Mouse (Mus musculus): ENCODE measurements around the gene Slc9a2. TPM values are rescaled to one million over a fixed set of nuclear protein-coding genes. Genes with fewer than 3 reads are reported as not detected.
"Not testable (repeated sequence)": the region's sequence is repeated elsewhere in the genome, so short reads cannot be mapped to it uniquely, and the experiment has no call there.

The Slc9a2 gene
- polyA plus RNA-seq, 1 experiment from 2014 or later: 0.18 TPM

- not testable (repeated sequence) for H3K27me3 ChIP-seq; H3K9ac ChIP-seq (replicated peaks); H3K9me3 ChIP-seq; H3K36me3 ChIP-seq; H3K4me2 ChIP-seq (replicated peaks); H3K4me1 ChIP-seq; H3K27ac ChIP-seq (replicated peaks); H3K4me3 ChIP-seq; ATAC-seq (ENCODE audit: low FRiP score, low read depth)
- 24% methylated on average over 3 of the region's 3 CpGs for WGBS
Observed at GRCm38 (mm10) chr1:40667442-40667841, 12.9 kb upstream of the Slc9a2 start.

GRCm38 (mm10) chr1:40670025-40670424 lies 10.3 kb upstream of the Slc9a2 start:
- Histone ChIP-seq H3K36me3 (no peaks in the 10 kb centered on the region), H3K27me3 (no peaks in the 10 kb centered on the region), H3K4me2 (replicated peaks) (no peak overlapping the region), H3K4me3 (no peak overlapping the region), H3K4me1 (no peaks in the 10 kb centered on the region), H3K9ac (replicated peaks) (no peak overlapping the region), H3K9me3 (no peaks in the 10 kb centered on the region), H3K27ac (replicated peaks) (no peak overlapping the region)
- no peak for ATAC-seq (ENCODE audit: low FRiP score, low read depth)
- WGBS: 72% methylated on average over 3 of the region's 3 CpGs

- Histone ChIP-seq H3K36me3 (no peaks in the 10 kb centered on the region), H3K9ac (replicated peaks) (no peak overlapping the region), H3K27me3 (no peaks in the 10 kb centered on the region), H3K4me2 (replicated peaks) (no peak overlapping the region), H3K27ac (replicated peaks) (no peak overlapping the region), H3K4me1 (no peaks in the 10 kb centered on the region), H3K4me3 (no peak overlapping the region), H3K9me3 (no peaks in the 10 kb centered on the region)
- 96% methylated on average over 4 of the region's 4 CpGs for WGBS
- no peak for ATAC-seq (ENCODE audit: low FRiP score, low read depth)
Observed at GRCm38 (mm10) chr1:40671490-40671889, 8.9 kb upstream of the Slc9a2 start.

- Histone ChIP-seq H3K4me1 (peaks cover 19% of the 10 kb centered on the region; the same call in 1 of the 2 replicates), H3K4me2 (replicated peaks) (no peak overlapping the region), H3K27me3 (peaks cover 47% of the 10 kb centered on the region), H3K9me3 (no peaks in the 10 kb centered on the region), H3K4me3 (no peak overlapping the region), H3K9ac (replicated peaks) (no peak overlapping the region), H3K27ac (replicated peaks) (no peak overlapping the region), H3K36me3 (no peaks in the 10 kb centered on the region)
- WGBS: 49% methylated on average over 5 of the region's 5 CpGs
- ATAC-seq (ENCODE audit: low FRiP score, low read depth): no peak
Observed at GRCm38 (mm10) chr1:40677306-40677705, 3.1 kb upstream of the Slc9a2 start.

- Histone ChIP-seq H3K4me2 (replicated peaks) (peak overlapping the region; percentile 90), H3K9me3 (no peaks in the 10 kb centered on the region), H3K27me3 (peaks cover 68% of the 10 kb centered on the region), H3K4me1 (peaks cover 19% of the 10 kb centered on the region; the same call in 1 of the 2 replicates), H3K36me3 (no peaks in the 10 kb centered on the region), H3K27ac (replicated peaks) (no peak overlapping the region), H3K9ac (replicated peaks) (peak overlapping the region; percentile 53), H3K4me3 (peak overlapping the region; percentile 54)
- under 1% methylated on average over 47 of the region's 90 CpGs for WGBS
- ATAC-seq (ENCODE audit: low FRiP score, low read depth): peak; percentile 88
Observed at GRCm38 (mm10) chr1:40680868-40681698, 709 bp downstream of the Slc9a2 start.

GRCm38 (mm10) chr1:40681699-40682510 lies 1.5 kb downstream of the Slc9a2 start:
- H3K4me2 ChIP-seq (replicated peaks): peak overlapping the region; percentile 90
- H3K36me3 ChIP-seq: no peaks in the 10 kb centered on the region
- 4% methylated on average over 43 of the region's 44 CpGs for WGBS
- peaks cover 68% of the 10 kb centered on the region for H3K27me3 ChIP-seq
- ATAC-seq (ENCODE audit: low FRiP score, low read depth): peak; percentile 78
- peak overlapping the region; percentile 53 for H3K9ac ChIP-seq (replicated peaks)
- H3K27ac ChIP-seq (replicated peaks): no peak overlapping the region
- H3K4me3 ChIP-seq: peak overlapping the region; percentile 54
- no peaks in the 10 kb centered on the region for H3K9me3 ChIP-seq
- peaks cover 19% of the 10 kb centered on the region; the same call in 1 of the 2 replicates for H3K4me1 ChIP-seq

GRCm38 (mm10) chr1:40694296-40694695 lies 13.9 kb downstream of the Slc9a2 start:
- Histone ChIP-seq H3K4me1 (no peaks in the 10 kb centered on the region), H3K36me3 (no peaks in the 10 kb centered on the region), H3K4me2 (replicated peaks) (no peak overlapping the region), H3K9ac (replicated peaks) (no peak overlapping the region), H3K9me3 (no peaks in the 10 kb centered on the region), H3K27me3 (no peaks in the 10 kb centered on the region), H3K4me3 (no peak overlapping the region), H3K27ac (replicated peaks) (no peak overlapping the region)
- 88% methylated on average over 13 of the region's 13 CpGs for WGBS
- ATAC-seq (ENCODE audit: low FRiP score, low read depth): no peak

- WGBS: 95% methylated on average over 3 of the region's 3 CpGs
- no peak for ATAC-seq (ENCODE audit: low FRiP score, low read depth)
- Histone ChIP-seq H3K4me2 (replicated peaks) (no peak overlapping the region), H3K27ac (replicated peaks) (no peak overlapping the region), H3K36me3 (no peaks in the 10 kb centered on the region), H3K9ac (replicated peaks) (no peak overlapping the region), H3K4me3 (no peak overlapping the region), H3K27me3 (no peaks in the 10 kb centered on the region), H3K4me1 (no peaks in the 10 kb centered on the region), H3K9me3 (no peaks in the 10 kb centered on the region)
Observed at GRCm38 (mm10) chr1:40696436-40696835, 16.1 kb downstream of the Slc9a2 start.

GRCm38 (mm10) chr1:40705099-40705498 lies 24.7 kb downstream of the Slc9a2 start:
- no peak overlapping the region for H3K27ac ChIP-seq (replicated peaks)
- H3K27me3 ChIP-seq: no peaks in the 10 kb centered on the region
- H3K4me1 ChIP-seq: 0 out of 2 replicates have a peak, but pooled peaks cover 2% of the 10 kb centered on the region
- H3K9me3 ChIP-seq: no peaks in the 10 kb centered on the region
- 90% methylated on average over 4 of the region's 4 CpGs for WGBS
- H3K4me2 ChIP-seq (replicated peaks): no peak overlapping the region
- no peak overlapping the region for H3K4me3 ChIP-seq
- no peak overlapping the region for H3K9ac ChIP-seq (replicated peaks)
- H3K36me3 ChIP-seq: no peaks in the 10 kb centered on the region
- no peak for ATAC-seq (ENCODE audit: low FRiP score, low read depth)

GRCm38 (mm10) chr1:40714950-40715349 lies 34.6 kb downstream of the Slc9a2 start:
- no peaks in the 10 kb centered on the region for H3K9me3 ChIP-seq
- no peak overlapping the region for H3K9ac ChIP-seq (replicated peaks)
- 92% methylated on average over 9 of the region's 9 CpGs for WGBS
- H3K27me3 ChIP-seq: no peaks in the 10 kb centered on the region
- no peak for ATAC-seq (ENCODE audit: low FRiP score, low read depth)
- H3K27ac ChIP-seq (replicated peaks): no peak overlapping the region
- no peaks in the 10 kb centered on the region for H3K36me3 ChIP-seq
- H3K4me1 ChIP-seq: no peaks in the 10 kb centered on the region
- no peak overlapping the region for H3K4me3 ChIP-seq
- H3K4me2 ChIP-seq (replicated peaks): no peak overlapping the region

GRCm38 (mm10) chr1:40726051-40726450 lies 45.7 kb downstream of the Slc9a2 start:
- no peaks in the 10 kb centered on the region for H3K9me3 ChIP-seq
- H3K4me1 ChIP-seq: no peaks in the 10 kb centered on the region
- WGBS: 93% methylated on average over 10 of the region's 10 CpGs
- no peak for ATAC-seq (ENCODE audit: low FRiP score, low read depth)
- no peaks in the 10 kb centered on the region for H3K27me3 ChIP-seq
- H3K9ac ChIP-seq (replicated peaks): no peak overlapping the region
- no peak overlapping the region for H3K4me3 ChIP-seq
- H3K27ac ChIP-seq (replicated peaks): no peak overlapping the region
- H3K36me3 ChIP-seq: no peaks in the 10 kb centered on the region
- H3K4me2 ChIP-seq (replicated peaks): no peak overlapping the region

- Histone ChIP-seq H3K9me3 (no peaks in the 10 kb centered on the region), H3K9ac (replicated peaks) (no peak overlapping the region), H3K4me2 (replicated peaks) (no peak overlapping the region), H3K4me3 (no peak overlapping the region), H3K27ac (replicated peaks) (no peak overlapping the region), H3K4me1 (no peaks in the 10 kb centered on the region), H3K36me3 (no peaks in the 10 kb centered on the region), H3K27me3 (no peaks in the 10 kb centered on the region)
- WGBS: 83% methylated on average over 7 of the region's 7 CpGs
- ATAC-seq (ENCODE audit: low FRiP score, low read depth): no peak
Observed at GRCm38 (mm10) chr1:40727404-40727803, 47.0 kb downstream of the Slc9a2 start.
